Mouse (Mus musculus): ENCODE results near the gene Mok. TPM values are rescaled to one million over a fixed set of nuclear protein-coding genes. Genes with fewer than 3 reads are reported as not detected.
"Not testable (repeated sequence)": the region's sequence is repeated elsewhere in the genome, so short reads cannot be mapped to it uniquely, and the experiment has no call there.

Mok gene
- 0.25 and 0.70 TPM in 2 replicates for total RNA-seq (2017)

- ATAC-seq (ENCODE audit: extremely low read depth, insufficient number of reproducible peaks, low FRiP score, poor library complexity, severe bottlenecking), result peak; percentile 57
Measured at GRCm38 (mm10) chr12:110840348-110841198, at the start of gene Mok. TSS of gene Mok (minus strand) at chr12:110840939.

- peak; percentile 98 for ATAC-seq (ENCODE audit: extremely low read depth, insufficient number of reproducible peaks, low FRiP score, poor library complexity, severe bottlenecking)
Measured at GRCm38 (mm10) chr12:110889036-110890020, 48.6 kb upstream of the Mok start, which contains the start of the genes Cinp and Tecpr2. TSS of gene Cinp (minus strand) at chr12:110889145. TSS of gene Tecpr2 (plus strand) at chr12:110889264.

GRCm38 (mm10) chr12:110888606-110889005, 47.9 kb upstream of the Mok start:
- ATAC-seq (ENCODE audit: extremely low read depth, insufficient number of reproducible peaks, low FRiP score, poor library complexity, severe bottlenecking), result peak; percentile 14; the same call in 1 of the 2 replicates

- no peak for ATAC-seq (ENCODE audit: extremely low read depth, insufficient number of reproducible peaks, low FRiP score, poor library complexity, severe bottlenecking)
Measured at GRCm38 (mm10) chr12:110888106-110888505, 47.4 kb upstream of the Mok start.

GRCm38 (mm10) chr12:110885251-110885650, 44.5 kb upstream of the Mok start:
- ATAC-seq (ENCODE audit: extremely low read depth, insufficient number of reproducible peaks, low FRiP score, poor library complexity, severe bottlenecking), result no peak

GRCm38 (mm10) chr12:110882291-110882690, 41.6 kb upstream of the Mok start:
- no peak for ATAC-seq (ENCODE audit: extremely low read depth, insufficient number of reproducible peaks, low FRiP score, poor library complexity, severe bottlenecking)

- no peak for ATAC-seq (ENCODE audit: extremely low read depth, insufficient number of reproducible peaks, low FRiP score, poor library complexity, severe bottlenecking)
Measured at GRCm38 (mm10) chr12:110875351-110875750, 34.6 kb upstream of the Mok start.

- no peak for ATAC-seq (ENCODE audit: extremely low read depth, insufficient number of reproducible peaks, low FRiP score, poor library complexity, severe bottlenecking)
Measured at GRCm38 (mm10) chr12:110871247-110871646, 30.5 kb upstream of the Mok start.

GRCm38 (mm10) chr12:110870107-110870506, 29.4 kb upstream of the Mok start:
- ATAC-seq (ENCODE audit: extremely low read depth, insufficient number of reproducible peaks, low FRiP score, poor library complexity, severe bottlenecking), result no peak

GRCm38 (mm10) chr12:110865989-110866388, 25.2 kb upstream of the Mok start:
- ATAC-seq (ENCODE audit: extremely low read depth, insufficient number of reproducible peaks, low FRiP score, poor library complexity, severe bottlenecking), result no peak

GRCm38 (mm10) chr12:110865571-110865970, 24.8 kb upstream of the Mok start:
- ATAC-seq (ENCODE audit: extremely low read depth, insufficient number of reproducible peaks, low FRiP score, poor library complexity, severe bottlenecking), result no peak

GRCm38 (mm10) chr12:110864008-110864407, 23.3 kb upstream of the Mok start:
- no peak for ATAC-seq (ENCODE audit: extremely low read depth, insufficient number of reproducible peaks, low FRiP score, poor library complexity, severe bottlenecking)

- ATAC-seq (ENCODE audit: extremely low read depth, insufficient number of reproducible peaks, low FRiP score, poor library complexity, severe bottlenecking), result no peak
Measured at GRCm38 (mm10) chr12:110861256-110861655, 20.5 kb upstream of the Mok start.

GRCm38 (mm10) chr12:110860293-110860692, 19.6 kb upstream of the Mok start:
- no peak for ATAC-seq (ENCODE audit: extremely low read depth, insufficient number of reproducible peaks, low FRiP score, poor library complexity, severe bottlenecking)

- not testable (repeated sequence) for ATAC-seq (ENCODE audit: extremely low read depth, insufficient number of reproducible peaks, low FRiP score, poor library complexity, severe bottlenecking)
Measured at GRCm38 (mm10) chr12:110858681-110859080, 17.9 kb upstream of the Mok start.

- 0 out of 2 replicates have a peak, but pooled peaks have one; percentile 8 for ATAC-seq (ENCODE audit: extremely low read depth, insufficient number of reproducible peaks, low FRiP score, poor library complexity, severe bottlenecking)
Measured at GRCm38 (mm10) chr12:110857196-110857595, 16.5 kb upstream of the Mok start.

- peak; percentile 13; the same call in 1 of the 2 replicates for ATAC-seq (ENCODE audit: extremely low read depth, insufficient number of reproducible peaks, low FRiP score, poor library complexity, severe bottlenecking)
Measured at GRCm38 (mm10) chr12:110854786-110855737, 14.3 kb upstream of the Mok start.

GRCm38 (mm10) chr12:110851923-110852322, 11.2 kb upstream of the Mok start:
- no peak for ATAC-seq (ENCODE audit: extremely low read depth, insufficient number of reproducible peaks, low FRiP score, poor library complexity, severe bottlenecking)

All from neutrophil, adult 5-6 weeks (primary cell).